Mouse (Mus musculus): ENCODE measurements around the gene Rapgef1. TPM values are rescaled to one million over a fixed set of nuclear protein-coding genes. Genes with fewer than 3 reads are reported as not detected.

Rapgef1 gene
- polyA plus RNA-seq, 1 experiment from 2014 or later = 17.2 TPM

DNA sequence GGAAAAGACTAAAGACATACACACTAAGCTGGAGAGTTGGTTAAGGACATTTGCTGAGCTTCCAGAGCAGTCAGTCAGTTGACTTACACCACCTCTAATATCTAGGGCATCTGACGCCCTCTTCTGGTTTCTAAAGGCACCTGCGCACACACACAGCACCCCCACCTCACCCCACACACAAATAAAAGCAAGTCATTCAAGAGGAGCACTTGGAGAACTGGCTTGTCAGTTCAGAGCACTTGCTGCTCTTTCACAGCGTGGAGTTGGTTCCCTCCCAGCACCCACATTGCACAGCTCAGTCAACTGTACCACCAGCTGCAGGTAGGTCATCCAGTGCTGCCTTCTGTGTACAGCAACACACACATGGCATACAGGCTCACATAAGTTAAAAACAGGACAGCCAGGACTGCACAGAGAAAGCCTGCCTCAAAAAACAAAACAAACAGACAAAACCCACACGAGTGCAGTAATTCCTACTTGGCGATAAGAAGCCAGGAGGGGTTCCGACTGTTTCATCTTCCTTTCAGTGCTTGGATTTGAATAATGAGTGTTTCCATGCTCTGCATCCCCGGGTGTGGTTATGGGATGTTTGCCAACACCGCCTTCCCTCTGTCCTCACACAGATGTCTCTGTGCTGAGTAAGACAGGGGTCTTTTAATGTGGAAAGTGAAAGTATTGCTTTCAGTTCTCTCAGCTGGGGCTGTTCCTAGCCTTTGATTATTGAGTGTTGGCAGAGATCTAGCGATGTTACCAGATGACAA is 50.9 kb downstream of the Rapgef1 start:
- Histone ChIP-seq H3K4me1 (peaks cover 43% of the 10 kb centered on the region), H3K27ac (no peak overlapping the region), H3K36me3 (replicated peaks) (no peaks in the 10 kb centered on the region), H3K27me3 (ENCODE audit: poor library complexity, severe bottlenecking) (no peaks in the 10 kb centered on the region), H3K9me3 (no peaks in the 10 kb centered on the region), H3K4me3 (no peak overlapping the region)
- no peak for DNase-seq (ENCODE audit: extremely low spot score, low spot score)
- WGBS = 85% methylated on average over 9 of the region's 9 CpGs

DNA sequence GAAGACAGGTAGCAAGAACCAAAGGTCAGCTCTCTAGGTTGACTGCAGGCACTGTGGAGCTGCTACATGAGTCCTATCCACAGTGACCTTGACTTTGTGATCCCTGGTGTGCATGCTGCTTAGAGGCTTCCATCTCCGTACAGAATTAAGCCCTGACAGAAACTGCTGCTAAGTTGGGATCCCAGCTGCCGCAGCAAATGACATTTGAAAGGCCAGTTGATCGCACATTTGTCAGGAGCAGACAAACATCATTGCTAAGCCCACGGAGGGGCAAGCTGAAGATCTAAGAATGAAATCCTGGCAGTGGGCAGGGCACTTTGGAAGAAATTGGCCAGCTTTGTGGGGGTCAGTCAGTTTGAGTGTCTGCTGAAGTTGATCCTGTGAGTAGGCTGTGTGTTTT is 51.9 kb downstream of the Rapgef1 start:
- H3K9me3 ChIP-seq = no peaks in the 10 kb centered on the region
- DNase-seq (ENCODE audit: extremely low spot score, low spot score) = no peak
- peaks cover 40% of the 10 kb centered on the region for H3K4me1 ChIP-seq
- H3K27me3 ChIP-seq (ENCODE audit: poor library complexity, severe bottlenecking) = no peaks in the 10 kb centered on the region
- no peak overlapping the region for H3K4me3 ChIP-seq
- no peak overlapping the region for H3K27ac ChIP-seq
- whole genome bisulfite sequencing = 92% methylated on average over 4 of the region's 4 CpGs
- no peaks in the 10 kb centered on the region for H3K36me3 ChIP-seq (replicated peaks)

DNA sequence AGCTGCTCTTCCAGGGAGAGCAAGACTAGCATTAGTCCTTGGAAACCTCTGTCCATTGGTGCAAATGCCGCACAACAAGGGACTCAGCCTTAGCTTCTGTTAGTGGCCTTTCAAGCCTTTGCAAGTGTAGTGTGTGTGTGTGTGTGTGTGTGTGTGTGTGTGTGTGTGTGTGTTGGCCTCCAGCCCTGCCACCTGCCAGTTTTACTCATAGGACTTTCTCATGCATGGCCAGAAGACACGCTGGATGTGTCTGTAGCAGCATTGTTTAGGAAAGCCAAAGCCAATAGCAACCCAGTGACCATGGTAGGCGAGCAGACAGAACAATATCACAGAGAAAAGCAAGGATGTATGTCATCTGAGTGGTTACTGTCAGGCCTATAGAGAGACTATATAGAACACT is 52.3 kb downstream of the Rapgef1 start:
- 86% methylated on average over 3 of the region's 3 CpGs for WGBS
- no peak for DNase-seq (ENCODE audit: extremely low spot score, low spot score)
- no peaks in the 10 kb centered on the region for H3K27me3 ChIP-seq (ENCODE audit: poor library complexity, severe bottlenecking)
- no peak overlapping the region for H3K27ac ChIP-seq
- H3K4me1 ChIP-seq = peaks cover 39% of the 10 kb centered on the region
- no peaks in the 10 kb centered on the region for H3K36me3 ChIP-seq (replicated peaks)
- H3K9me3 ChIP-seq = no peaks in the 10 kb centered on the region
- no peak overlapping the region for H3K4me3 ChIP-seq

DNA sequence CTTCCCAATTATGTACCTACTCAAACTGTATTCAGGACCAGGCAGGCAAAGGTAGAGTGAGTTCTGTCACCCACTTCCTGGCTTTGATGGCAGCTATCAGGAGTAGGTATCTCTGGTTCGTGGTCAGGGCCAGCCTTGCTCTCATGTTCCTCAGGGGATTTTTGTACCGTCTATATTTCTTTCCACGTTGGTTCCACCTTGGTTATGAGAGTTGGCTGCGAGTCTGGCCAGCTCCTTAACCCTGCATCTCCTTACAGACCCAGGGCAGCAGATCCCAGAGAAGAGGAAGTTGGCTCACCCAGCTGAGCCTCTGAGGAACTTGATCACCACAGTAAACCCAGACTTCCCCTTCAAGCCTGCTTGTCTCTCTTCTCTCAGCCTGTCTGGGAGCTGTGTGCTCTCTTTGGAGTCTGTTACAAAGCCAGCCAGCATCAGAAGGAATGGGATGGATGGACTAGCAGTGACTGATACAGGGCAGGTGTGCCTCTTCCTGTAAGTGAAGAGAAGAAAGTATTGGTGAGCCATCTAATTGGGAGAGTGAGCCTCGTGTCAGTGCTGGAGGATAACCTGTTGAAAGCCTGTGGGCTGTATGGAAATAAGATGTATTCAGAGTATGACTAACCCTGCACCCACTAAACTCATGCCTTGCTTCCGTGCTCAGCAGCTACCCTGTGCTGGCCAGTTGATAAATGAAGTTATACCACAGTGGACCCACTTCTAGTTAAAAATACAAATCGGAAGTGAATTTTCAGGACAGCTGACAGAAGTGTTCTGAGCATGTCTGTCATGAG is 53.4 kb downstream of the Rapgef1 start:
- H3K4me3 ChIP-seq = no peak overlapping the region
- H3K4me1 ChIP-seq = peaks cover 32% of the 10 kb centered on the region
- H3K9me3 ChIP-seq = no peaks in the 10 kb centered on the region
- no peaks in the 10 kb centered on the region for H3K36me3 ChIP-seq (replicated peaks)
- WGBS = 89% methylated on average over 7 of the region's 7 CpGs
- no peak for DNase-seq (ENCODE audit: extremely low spot score, low spot score)
- H3K27ac ChIP-seq = no peak overlapping the region
- H3K27me3 ChIP-seq (ENCODE audit: poor library complexity, severe bottlenecking) = no peaks in the 10 kb centered on the region

DNA sequence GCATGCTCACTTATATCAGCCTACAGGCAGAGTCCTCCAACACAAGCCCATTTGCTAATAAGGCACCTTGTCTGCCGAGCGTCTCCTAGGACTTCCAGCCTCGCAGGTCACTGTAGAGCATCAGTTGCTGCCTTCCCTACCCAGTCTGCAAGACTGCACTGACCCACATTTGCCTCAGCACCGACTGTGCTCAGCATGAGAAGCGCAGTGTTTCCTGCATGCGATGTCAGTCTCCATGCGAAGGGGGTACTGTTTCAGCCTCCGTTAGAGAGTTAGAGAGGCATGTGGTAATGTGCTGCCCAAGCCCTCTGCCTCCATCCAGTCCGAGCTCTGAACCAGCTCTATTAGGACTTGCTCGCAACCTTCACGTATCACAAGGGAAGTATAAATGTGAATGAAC is 54.6 kb downstream of the Rapgef1 start:
- no peaks in the 10 kb centered on the region for H3K9me3 ChIP-seq
- no peaks in the 10 kb centered on the region for H3K27me3 ChIP-seq (ENCODE audit: poor library complexity, severe bottlenecking)
- peaks cover 2% of the 10 kb centered on the region for H3K36me3 ChIP-seq (replicated peaks)
- no peak for DNase-seq (ENCODE audit: extremely low spot score, low spot score)
- peaks cover 32% of the 10 kb centered on the region for H3K4me1 ChIP-seq
- no peak overlapping the region for H3K4me3 ChIP-seq
- WGBS = 79% methylated on average over 11 of the region's 11 CpGs
- peak overlapping the region; percentile 51 for H3K27ac ChIP-seq

DNA sequence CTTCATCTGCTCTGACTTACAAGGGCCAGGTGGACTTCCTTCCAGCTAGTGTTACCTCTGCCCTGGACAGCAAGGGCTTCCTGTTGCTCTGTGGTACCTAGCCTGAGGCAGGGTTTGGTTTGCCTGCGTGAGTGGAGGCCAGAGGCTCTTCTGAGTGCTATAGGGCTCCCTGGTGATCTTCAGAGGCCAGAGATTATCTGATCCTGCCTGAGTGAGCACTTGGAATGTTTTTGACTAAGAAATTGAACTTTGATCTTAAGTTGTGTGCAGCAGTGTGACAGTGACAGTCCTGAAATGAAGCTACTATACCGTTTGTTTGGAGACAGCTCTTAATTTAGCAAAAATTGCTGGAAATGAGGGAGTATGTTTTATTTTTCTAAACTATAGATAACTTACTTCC is 55.0 kb downstream of the Rapgef1 start:
- no peak for DNase-seq (ENCODE audit: extremely low spot score, low spot score)
- Histone ChIP-seq H3K4me3 (no peak overlapping the region), H3K27ac (peak overlapping the region; percentile 51; the same call in 1 of the 2 replicates), H3K9me3 (no peaks in the 10 kb centered on the region), H3K4me1 (peaks cover 32% of the 10 kb centered on the region), H3K27me3 (ENCODE audit: poor library complexity, severe bottlenecking) (no peaks in the 10 kb centered on the region), H3K36me3 (replicated peaks) (peaks cover 7% of the 10 kb centered on the region)
- WGBS = 40% methylated on average over 2 of the region's 2 CpGs

DNA sequence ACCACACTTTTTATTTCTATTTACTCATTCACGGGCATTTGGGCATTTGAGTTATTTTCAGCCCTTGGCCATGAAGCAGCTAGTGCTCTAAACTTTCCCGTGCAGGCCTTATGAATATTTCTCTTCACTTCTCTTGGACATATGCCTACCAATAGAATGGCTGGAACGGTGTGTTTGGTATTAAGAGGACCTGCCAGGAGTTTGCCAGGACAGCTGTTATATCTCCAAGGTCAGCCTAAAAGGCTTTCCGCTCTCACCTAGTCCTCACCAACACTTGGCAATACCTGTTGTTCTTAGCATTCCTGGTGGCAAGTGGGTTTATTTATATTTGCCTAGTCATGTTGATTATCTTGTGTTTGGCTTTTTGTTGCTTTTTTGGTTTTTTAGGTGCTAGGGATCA is 56.3 kb downstream of the Rapgef1 start:
- Histone ChIP-seq H3K27me3 (ENCODE audit: poor library complexity, severe bottlenecking) (no peaks in the 10 kb centered on the region), H3K27ac (no peak overlapping the region), H3K36me3 (replicated peaks) (peaks cover 17% of the 10 kb centered on the region), H3K4me1 (peaks cover 32% of the 10 kb centered on the region), H3K9me3 (no peaks in the 10 kb centered on the region), H3K4me3 (no peak overlapping the region)
- 94% methylated on average over 4 of the region's 4 CpGs for WGBS
- no peak for DNase-seq (ENCODE audit: extremely low spot score, low spot score)

DNA sequence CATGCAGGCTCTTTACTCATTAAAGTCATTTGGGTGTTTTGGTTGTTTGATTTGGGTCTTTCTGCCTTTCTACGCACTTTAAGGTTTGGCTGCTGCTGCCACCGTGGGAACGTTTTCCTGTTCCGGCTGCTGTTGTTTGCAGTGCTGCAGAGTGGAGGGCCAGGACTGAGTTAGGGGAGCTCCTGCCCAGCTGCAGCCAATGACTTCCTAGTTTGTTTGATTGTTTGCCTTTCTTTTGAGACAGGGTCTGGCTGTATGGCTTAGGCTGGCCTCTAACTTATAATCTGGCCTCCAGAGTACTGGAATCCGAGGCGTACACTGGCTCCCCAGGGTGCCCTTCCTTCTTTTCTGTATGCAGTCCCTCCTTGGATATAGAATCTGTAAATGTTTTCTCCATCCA is 57.0 kb downstream of the Rapgef1 start:
- no peak overlapping the region for H3K27ac ChIP-seq
- no peak overlapping the region for H3K4me3 ChIP-seq
- WGBS = 74% methylated on average over 6 of the region's 6 CpGs
- H3K27me3 ChIP-seq (ENCODE audit: poor library complexity, severe bottlenecking) = no peaks in the 10 kb centered on the region
- peaks cover 17% of the 10 kb centered on the region for H3K36me3 ChIP-seq (replicated peaks)
- H3K9me3 ChIP-seq = no peaks in the 10 kb centered on the region
- H3K4me1 ChIP-seq = peaks cover 32% of the 10 kb centered on the region
- DNase-seq (ENCODE audit: extremely low spot score, low spot score) = no peak

DNA sequence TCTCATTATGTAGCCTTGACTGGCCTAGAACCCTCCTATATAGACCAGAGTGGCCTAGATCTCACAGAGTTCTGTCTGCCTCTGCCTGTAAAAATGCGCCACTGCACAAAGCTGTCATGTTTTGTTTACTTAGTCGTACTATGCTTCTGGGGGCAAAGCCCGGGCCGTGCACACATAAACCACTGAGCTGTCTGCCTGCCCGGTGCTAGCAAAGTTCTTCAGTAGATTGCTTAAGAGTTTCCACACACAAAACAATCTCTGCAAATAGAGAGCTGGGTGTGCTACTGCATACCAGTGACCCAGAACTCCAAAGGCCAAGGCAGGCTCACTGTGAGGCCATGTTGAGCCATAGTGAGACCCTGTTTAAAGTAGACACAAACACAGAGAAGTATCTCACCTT is 58.3 kb downstream of the Rapgef1 start:
- no peaks in the 10 kb centered on the region for H3K27me3 ChIP-seq (ENCODE audit: poor library complexity, severe bottlenecking)
- H3K27ac ChIP-seq = no peak overlapping the region
- 91% methylated on average over 5 of the region's 5 CpGs for WGBS
- H3K36me3 ChIP-seq (replicated peaks) = peaks cover 17% of the 10 kb centered on the region
- DNase-seq (ENCODE audit: extremely low spot score, low spot score) = no peak
- H3K9me3 ChIP-seq = no peaks in the 10 kb centered on the region
- no peak overlapping the region for H3K4me3 ChIP-seq
- H3K4me1 ChIP-seq = peaks cover 32% of the 10 kb centered on the region

DNA sequence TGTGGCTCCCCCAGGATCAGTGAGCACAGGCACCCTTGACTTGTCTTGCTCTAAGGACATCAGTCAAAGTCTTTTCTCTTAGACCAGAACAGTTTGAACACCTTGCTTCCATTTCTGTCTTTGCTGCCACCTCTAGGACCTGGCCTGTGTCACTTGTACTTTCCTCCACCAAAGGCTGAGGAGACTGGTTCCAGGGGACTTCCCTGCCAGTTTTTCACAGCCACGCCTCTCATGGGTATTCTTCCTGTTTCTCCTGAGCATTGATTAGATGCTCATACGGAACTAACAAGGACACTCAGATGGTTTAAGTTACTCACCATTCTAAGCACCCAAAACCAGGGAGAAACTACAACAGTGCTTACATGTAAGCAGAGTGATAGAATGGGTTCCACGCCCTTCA is 59.0 kb downstream of the Rapgef1 start:
- Histone ChIP-seq H3K4me3 (no peak overlapping the region), H3K27ac (no peak overlapping the region), H3K36me3 (replicated peaks) (peaks cover 23% of the 10 kb centered on the region), H3K9me3 (no peaks in the 10 kb centered on the region), H3K4me1 (peaks cover 26% of the 10 kb centered on the region), H3K27me3 (ENCODE audit: poor library complexity, severe bottlenecking) (no peaks in the 10 kb centered on the region)
- 71% methylated on average over 3 of the region's 3 CpGs for WGBS
- DNase-seq (ENCODE audit: extremely low spot score, low spot score) = no peak

DNA sequence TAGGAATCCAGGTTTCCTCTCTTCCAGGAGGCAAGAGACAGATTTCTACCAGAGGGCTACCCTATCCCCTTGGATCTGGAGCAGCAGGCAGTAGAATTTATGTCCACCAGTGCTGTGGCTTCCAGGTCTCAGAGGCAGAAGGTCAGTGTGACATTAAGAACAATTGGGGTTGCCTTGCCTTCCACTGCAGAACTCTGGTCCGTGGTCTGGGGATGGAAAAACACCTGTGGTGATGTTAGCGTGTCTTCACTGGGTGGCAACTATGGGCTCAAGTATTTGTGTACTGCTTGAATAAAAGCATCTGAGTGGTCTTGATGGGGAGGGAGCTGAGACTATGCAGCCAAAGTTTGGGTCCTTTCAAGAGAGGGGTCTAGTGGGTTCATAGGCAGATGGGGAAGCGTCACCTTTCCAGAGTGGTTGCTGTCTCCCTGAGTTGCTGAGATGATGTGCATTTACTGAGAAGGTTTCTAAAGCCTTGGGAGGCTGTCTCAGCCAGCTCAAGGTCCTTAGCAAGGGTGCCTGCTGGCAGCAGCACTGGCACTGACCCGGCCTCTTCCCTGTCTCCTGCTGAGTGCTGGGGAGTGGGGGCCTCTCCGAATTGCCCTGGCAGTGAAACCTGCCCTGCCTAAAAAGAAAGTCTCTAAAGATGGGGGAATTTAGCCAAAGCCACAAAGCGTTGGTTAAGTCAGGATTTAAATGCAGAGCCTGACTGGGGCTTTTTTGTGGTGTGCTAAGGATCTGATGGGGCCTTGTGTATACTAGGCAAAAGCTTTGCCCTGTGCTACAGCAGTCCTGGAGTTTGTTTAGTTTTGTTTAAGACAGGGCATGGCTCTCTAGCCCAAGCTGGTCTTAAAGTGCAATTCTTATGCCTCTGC is 60.4 kb downstream of the Rapgef1 start:
- H3K9me3 ChIP-seq = no peaks in the 10 kb centered on the region
- H3K36me3 ChIP-seq (replicated peaks) = peaks cover 26% of the 10 kb centered on the region
- H3K27ac ChIP-seq = no peak overlapping the region
- H3K27me3 ChIP-seq (ENCODE audit: poor library complexity, severe bottlenecking) = no peaks in the 10 kb centered on the region
- H3K4me3 ChIP-seq = no peak overlapping the region
- WGBS = 92% methylated on average over 6 of the region's 6 CpGs
- no peak for DNase-seq (ENCODE audit: extremely low spot score, low spot score)
- peaks cover 12% of the 10 kb centered on the region for H3K4me1 ChIP-seq

DNA sequence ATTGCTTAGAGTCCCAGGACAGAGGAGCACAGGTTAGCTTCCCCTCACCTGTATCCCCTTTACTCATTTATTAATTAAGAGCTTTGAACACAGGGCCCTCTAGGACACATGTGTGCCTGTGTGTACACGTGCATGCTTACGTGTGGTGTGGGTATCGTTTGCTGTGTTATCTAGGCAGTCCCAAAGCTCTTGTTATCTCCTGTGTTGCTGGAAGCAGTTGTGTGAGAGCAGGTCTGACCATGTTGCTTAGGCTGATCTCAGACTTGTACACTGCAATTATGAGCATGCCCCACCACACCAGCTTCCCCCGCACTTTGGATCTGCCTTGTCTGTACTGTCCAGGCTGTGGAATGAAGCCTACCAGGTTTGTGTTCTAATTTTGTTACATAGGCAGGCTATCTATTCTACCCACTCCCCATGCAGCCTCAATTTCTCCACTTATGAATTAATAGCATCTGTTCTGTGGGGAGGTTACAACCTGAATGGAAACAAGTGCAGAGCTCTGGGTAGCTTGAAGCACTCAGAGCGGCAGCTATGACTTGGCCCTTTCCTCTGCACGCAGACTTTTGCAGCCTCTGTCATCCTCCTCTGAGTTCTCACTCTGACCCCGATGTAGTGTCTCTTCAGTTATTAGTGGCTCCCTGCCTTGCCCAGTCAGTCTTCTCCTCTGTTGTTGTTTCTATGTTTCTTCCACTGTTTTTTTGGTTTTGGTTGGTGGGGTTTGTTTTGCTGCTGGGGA is 63.9 kb downstream of the Rapgef1 start:
- no peaks in the 10 kb centered on the region for H3K27me3 ChIP-seq (ENCODE audit: poor library complexity, severe bottlenecking)
- no peak for DNase-seq (ENCODE audit: extremely low spot score, low spot score)
- no peaks in the 10 kb centered on the region for H3K9me3 ChIP-seq
- H3K27ac ChIP-seq = no peak overlapping the region
- no peaks in the 10 kb centered on the region for H3K4me1 ChIP-seq
- H3K36me3 ChIP-seq (replicated peaks) = peaks cover 57% of the 10 kb centered on the region
- no peak overlapping the region for H3K4me3 ChIP-seq
- 91% methylated on average over 7 of the region's 7 CpGs for WGBS
